Mouse (Mus musculus) spleen, adult 2 months (tissue): Measurements from ENCODE around the gene Coa4. TPM values are rescaled to one million over a fixed set of nuclear protein-coding genes. Genes with fewer than 3 reads are reported as not detected.

Experiments used
- DNase-seq, 2 experiments: peaks; one replicate each; pipeline versions ENCODE4 v3.0.0 to v3.0.0-alpha.2; 2012 to 2021; ENCODE audit warnings: low spot score in 2 of 2, low read depth in 1 of 2
- H3K27ac ChIP-seq: fragments of 200-500 bp; 2 replicates; pipeline ENCODE4 v1.5.1; 2012; ENCODE audit warnings: low read length, inconsistent platforms; ENCODE audit not compliant: insufficient read depth
- H3K27me3 ChIP-seq: fragments of 200-500 bp; 2 replicates; pipeline ENCODE4 v1.6.1; 2012; ENCODE audit warnings: mild to moderate bottlenecking, moderate library complexity, low read length, inconsistent platforms; ENCODE audit not compliant: control insufficient read depth, insufficient read depth
- H3K36me3 ChIP-seq: fragments of 200-500 bp; 2 replicates; pipeline ENCODE4 v1.6.1; 2012; ENCODE audit warnings: mild to moderate bottlenecking, low read length, inconsistent platforms; ENCODE audit not compliant: control insufficient read depth, insufficient read depth
- H3K4me1 ChIP-seq: fragments of 200-500 bp; 2 replicates; pipeline ENCODE4 v1.6.1; 2011; ENCODE audit warnings: inconsistent platforms; ENCODE audit not compliant: control insufficient read depth, insufficient read depth, insufficient read length
- H3K4me3 ChIP-seq: fragments of 200-500 bp; 2 replicates; pipeline ENCODE4 v1.5.1; 2011; ENCODE audit warnings: mild to moderate bottlenecking, inconsistent platforms; ENCODE audit not compliant: insufficient read depth, insufficient read length; ENCODE audit errors: extremely low read depth
- CTCF ChIP-seq: fragments of 200-500 bp; IDR thresholded peaks from 2 replicates; pipeline ENCODE4 v1.5.1; 2011; ENCODE audit warnings: mild to moderate bottlenecking, inconsistent platforms; ENCODE audit not compliant: insufficient read depth, insufficient read length, insufficient replicate concordance; ENCODE audit errors: extremely low read depth
- POLR2A ChIP-seq: fragments of 200-500 bp; IDR thresholded peaks from 2 replicates; pipeline ENCODE4 v1.6.1; 2011; ENCODE audit warnings: low read depth, low read length, inconsistent platforms
- WGBS: fragments of 180-500 bp; shearing (Covaris S2); methylation state at CpG from one replicate; pipeline ENCODE4 v1.1.7; 2018; 5-methylcytosine and 5-hydroxymethylcytosine counted together
- polyA plus RNA-seq: library from polyadenylated mRNA; depleted of rRNA; stranded (reverse); fragments of >200 nt; gene quantifications from 2 replicates; pipeline ENCODE4 v1.2.3, GENCODE M21; 2012

The Coa4 gene
- polyA plus RNA-seq, 1 experiment = 7.8 TPM

- 30% methylated on average over 7 of the region's 7 CpGs for WGBS
- Histone ChIP-seq H3K36me3 (peaks cover 39% of the 10 kb centered on the region), H3K4me3 (peak overlapping the region; percentile 77), H3K27me3 (no peaks in the 10 kb centered on the region), H3K27ac (peak overlapping the region; percentile 92), H3K4me1 (peaks cover 19% of the 10 kb centered on the region)
- DNase-seq = no peak
- TF ChIP-seq POLR2A (no peak), CTCF (no peak)
Measured at GRCm38 (mm10) chr7:100494415-100494831, 42.4 kb upstream of the Coa4 start.

GRCm38 (mm10) chr7:100495042-100495441 lies 41.8 kb upstream of the Coa4 start:
- H3K4me3 ChIP-seq = peak overlapping the region; percentile 77
- H3K4me1 ChIP-seq = peaks cover 19% of the 10 kb centered on the region
- no peak for DNase-seq
- H3K27ac ChIP-seq = peak overlapping the region; percentile 92
- H3K36me3 ChIP-seq = peaks cover 46% of the 10 kb centered on the region
- TF ChIP-seq POLR2A (no peak), CTCF (no peak)
- WGBS = 12% methylated on average over 8 of the region's 8 CpGs
- no peaks in the 10 kb centered on the region for H3K27me3 ChIP-seq

- Histone ChIP-seq H3K27ac (peak overlapping the region; percentile 94), H3K4me3 (peak overlapping the region; percentile 77), H3K36me3 (peaks cover 46% of the 10 kb centered on the region), H3K27me3 (no peaks in the 10 kb centered on the region), H3K4me1 (peaks cover 19% of the 10 kb centered on the region)
- DNase-seq = peak; percentile 89 to 96
- TF ChIP-seq POLR2A = peak; percentile 80
- TF ChIP-seq CTCF = no peak
- WGBS = 5% methylated on average over 11 of the region's 11 CpGs
Measured at GRCm38 (mm10) chr7:100495581-100496251, 41.2 kb upstream of the Coa4 start.

GRCm38 (mm10) chr7:100496371-100496770 lies 40.5 kb upstream of the Coa4 start:
- H3K27ac ChIP-seq = peak overlapping the region; percentile 94
- peaks cover 19% of the 10 kb centered on the region for H3K4me1 ChIP-seq
- no peaks in the 10 kb centered on the region for H3K27me3 ChIP-seq
- 60% methylated on average over 6 of the region's 6 CpGs for WGBS
- DNase-seq = no peak
- peaks cover 46% of the 10 kb centered on the region for H3K36me3 ChIP-seq
- peak overlapping the region; percentile 56 for H3K4me3 ChIP-seq
- TF ChIP-seq CTCF (no peak), POLR2A (no peak)

GRCm38 (mm10) chr7:100496791-100497190 lies 40.1 kb upstream of the Coa4 start:
- TF ChIP-seq CTCF = no peak
- TF ChIP-seq POLR2A = no peak
- Histone ChIP-seq H3K4me3 (no peak overlapping the region), H3K36me3 (peaks cover 46% of the 10 kb centered on the region), H3K27ac (peak overlapping the region; percentile 94), H3K4me1 (peaks cover 19% of the 10 kb centered on the region), H3K27me3 (no peaks in the 10 kb centered on the region)
- WGBS = 96% methylated on average over 9 of the region's 9 CpGs
- no peak for DNase-seq

- peaks cover 20% of the 10 kb centered on the region for H3K4me1 ChIP-seq
- TF ChIP-seq CTCF (no peak), POLR2A (no peak)
- H3K4me3 ChIP-seq = no peak overlapping the region
- H3K36me3 ChIP-seq = peaks cover 46% of the 10 kb centered on the region
- peak overlapping the region; percentile 94 for H3K27ac ChIP-seq
- no peak for DNase-seq
- WGBS = 76% methylated on average over 4 of the region's 4 CpGs
- H3K27me3 ChIP-seq = no peaks in the 10 kb centered on the region
Measured at GRCm38 (mm10) chr7:100497402-100497801, 39.5 kb upstream of the Coa4 start.

- no peak overlapping the region for H3K4me3 ChIP-seq
- no peak for TF ChIP-seq POLR2A
- TF ChIP-seq CTCF = no peak
- H3K27me3 ChIP-seq = no peaks in the 10 kb centered on the region
- 89% methylated on average over 13 of the region's 13 CpGs for WGBS
- peaks cover 26% of the 10 kb centered on the region for H3K4me1 ChIP-seq
- peaks cover 46% of the 10 kb centered on the region for H3K36me3 ChIP-seq
- no peak overlapping the region for H3K27ac ChIP-seq
- no peak for DNase-seq
Measured at GRCm38 (mm10) chr7:100497982-100498381, 38.9 kb upstream of the Coa4 start.
